Mouse (Mus musculus): ENCODE data around the gene Hyou1. TPM values are rescaled to one million over a fixed set of nuclear protein-coding genes. Genes with fewer than 3 reads are reported as not detected.

Gene Hyou1
- polyA plus RNA-seq, 1 experiment from 2014 or later: 29.6 TPM

DNA sequence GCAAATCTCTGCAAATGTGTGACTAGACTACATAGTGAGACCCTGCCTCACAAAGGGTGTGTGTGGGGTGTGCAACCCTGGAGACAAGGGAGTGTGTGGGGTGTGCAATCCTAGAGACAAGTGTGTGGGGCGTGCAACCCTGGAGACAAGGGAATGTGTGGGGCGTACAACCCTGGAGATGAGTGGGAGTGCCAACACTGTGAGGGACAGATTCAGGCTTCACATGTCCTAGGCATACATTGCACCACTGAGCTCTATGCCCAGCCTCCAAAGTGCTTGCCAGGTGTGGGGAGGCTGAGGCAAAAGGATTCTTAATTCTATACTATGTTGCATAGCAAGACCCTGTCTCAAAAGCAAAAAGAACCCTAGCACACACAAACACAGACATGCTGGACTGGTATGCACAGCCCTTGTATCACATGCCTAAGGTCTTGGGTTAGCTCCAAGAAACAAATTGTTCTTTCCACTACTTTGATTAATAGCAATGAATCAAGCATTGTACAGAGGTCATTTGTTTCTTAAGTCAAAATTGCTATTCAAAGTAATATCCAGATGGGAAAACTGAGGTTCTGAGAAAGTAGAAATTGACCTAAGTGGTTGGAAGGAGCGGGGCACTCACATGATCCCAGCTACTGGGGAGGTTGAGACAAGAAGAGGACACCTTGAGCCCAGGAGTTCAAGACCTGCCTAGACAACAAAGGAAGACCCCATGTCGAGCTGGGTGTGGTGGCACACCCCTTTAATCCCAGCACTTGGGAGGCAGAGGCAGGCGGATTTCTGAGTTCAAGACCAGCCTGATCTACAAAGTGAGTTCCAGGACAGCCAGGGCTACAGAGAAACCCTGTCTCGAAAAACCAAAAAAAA lies 33.5 kb upstream of the Hyou1 start:
- Histone ChIP-seq H3K9ac (ENCODE audit: low read depth, low read length) (no peak overlapping the region), H3K4me1 (ENCODE audit: control insufficient read depth, insufficient read depth, low read length) (peaks cover 7% of the 10 kb centered on the region), H3K4me2 (ENCODE audit: low read depth, low read length) (no peak overlapping the region), H3K9me3 (ENCODE audit: control insufficient read depth, low read length) (no peaks in the 10 kb centered on the region), H3K27me3 (replicated peaks; ENCODE audit: control insufficient read depth, insufficient read depth, low read length) (no peaks in the 10 kb centered on the region), H3K36me3 (ENCODE audit: control insufficient read depth, insufficient read depth, low read length) (peaks cover 57% of the 10 kb centered on the region), H3K27ac (replicated peaks; ENCODE audit: low read depth, low read length) (no peak overlapping the region), H3K4me3 (ENCODE audit: low read depth, low read length) (no peak overlapping the region)
- ATAC-seq (ENCODE audit: low read depth) (no peak), DNase-seq (ENCODE audit: low spot score) (no peak)
- 79% methylated on average over 6 of the region's 6 CpGs for whole genome bisulfite sequencing

DNA sequence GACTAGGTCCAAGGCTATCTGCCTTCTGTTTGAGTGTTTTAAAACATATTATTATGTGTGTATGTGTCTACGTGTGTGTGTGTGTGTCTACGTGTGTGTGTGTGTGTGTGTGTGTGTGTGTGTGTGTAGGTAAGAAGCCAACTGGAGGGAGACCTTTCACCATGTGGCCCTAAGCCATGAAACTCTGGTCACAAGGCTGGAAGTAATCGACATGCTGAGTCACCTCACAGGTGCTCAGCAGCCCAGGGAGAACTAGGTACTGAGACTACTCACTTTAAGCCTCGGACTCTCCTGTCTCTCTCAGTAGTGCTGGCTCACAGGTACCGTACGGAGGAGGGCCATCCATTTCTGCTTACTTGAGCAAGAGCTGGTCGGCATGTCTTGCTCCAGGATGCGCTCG lies 32.1 kb upstream of the Hyou1 start:
- ATAC-seq (ENCODE audit: low read depth) (no peak), DNase-seq (ENCODE audit: low spot score) (no peak)
- H3K4me3 ChIP-seq (ENCODE audit: low read depth, low read length): no peak overlapping the region
- peaks cover 59% of the 10 kb centered on the region for H3K36me3 ChIP-seq (ENCODE audit: control insufficient read depth, insufficient read depth, low read length)
- H3K27ac ChIP-seq (replicated peaks; ENCODE audit: low read depth, low read length): no peak overlapping the region
- no peaks in the 10 kb centered on the region for H3K27me3 ChIP-seq (replicated peaks; ENCODE audit: control insufficient read depth, insufficient read depth, low read length)
- WGBS: 92% methylated on average over 9 of the region's 9 CpGs
- H3K4me2 ChIP-seq (ENCODE audit: low read depth, low read length): no peak overlapping the region
- no peak overlapping the region for H3K9ac ChIP-seq (ENCODE audit: low read depth, low read length)
- H3K4me1 ChIP-seq (ENCODE audit: control insufficient read depth, insufficient read depth, low read length): peaks cover 7% of the 10 kb centered on the region
- no peaks in the 10 kb centered on the region for H3K9me3 ChIP-seq (ENCODE audit: control insufficient read depth, low read length)

DNA sequence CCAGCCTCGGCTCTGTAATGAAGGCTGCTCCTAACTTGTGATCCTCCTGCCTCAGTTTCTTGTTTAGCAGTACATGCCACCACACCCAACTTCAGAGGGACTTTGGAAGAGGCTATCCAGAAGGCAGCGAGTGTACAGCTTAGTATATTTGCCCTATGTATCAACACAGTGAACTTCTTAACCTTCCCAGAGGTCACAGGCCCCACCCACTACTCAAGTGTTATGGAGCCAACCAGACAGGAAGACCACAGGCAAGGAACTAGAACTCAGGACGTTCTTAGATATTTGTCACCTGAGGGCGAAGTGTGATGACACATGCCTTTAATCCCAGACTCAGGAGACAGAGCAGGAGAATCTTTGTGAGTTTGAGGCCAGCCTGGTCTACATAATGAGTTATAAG lies 31.7 kb upstream of the Hyou1 start:
- no peak overlapping the region for H3K4me2 ChIP-seq (ENCODE audit: low read depth, low read length)
- ATAC-seq (ENCODE audit: low read depth) (no peak), DNase-seq (ENCODE audit: low spot score) (no peak)
- H3K36me3 ChIP-seq (ENCODE audit: control insufficient read depth, insufficient read depth, low read length): peaks cover 64% of the 10 kb centered on the region
- H3K9me3 ChIP-seq (ENCODE audit: control insufficient read depth, low read length): no peaks in the 10 kb centered on the region
- 90% methylated on average over 4 of the region's 4 CpGs for WGBS
- H3K4me1 ChIP-seq (ENCODE audit: control insufficient read depth, insufficient read depth, low read length): peaks cover 7% of the 10 kb centered on the region
- no peaks in the 10 kb centered on the region for H3K27me3 ChIP-seq (replicated peaks; ENCODE audit: control insufficient read depth, insufficient read depth, low read length)
- no peak overlapping the region for H3K9ac ChIP-seq (ENCODE audit: low read depth, low read length)
- H3K4me3 ChIP-seq (ENCODE audit: low read depth, low read length): no peak overlapping the region
- no peak overlapping the region for H3K27ac ChIP-seq (replicated peaks; ENCODE audit: low read depth, low read length)

DNA sequence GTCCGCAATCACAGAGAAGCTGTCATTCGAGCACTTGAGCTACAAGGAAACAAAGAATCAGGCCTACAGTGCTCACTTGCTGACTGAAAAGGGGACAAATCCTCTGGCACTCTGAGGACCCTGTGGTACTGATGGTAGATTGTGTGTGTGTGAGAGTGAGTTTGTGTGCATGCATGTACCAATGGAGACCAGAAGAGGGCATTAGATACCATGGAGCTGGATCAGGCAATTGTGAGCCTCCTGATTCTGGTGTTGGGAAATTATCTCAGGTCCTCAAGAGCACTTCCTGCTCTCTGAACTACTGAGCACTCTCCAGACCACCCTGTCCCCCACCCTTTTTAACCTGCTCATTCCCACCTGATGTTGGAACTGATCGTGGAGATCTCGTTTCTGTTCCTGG lies 30.7 kb upstream of the Hyou1 start:
- Histone ChIP-seq H3K27ac (replicated peaks; ENCODE audit: low read depth, low read length) (no peak overlapping the region), H3K36me3 (ENCODE audit: control insufficient read depth, insufficient read depth, low read length) (peaks cover 73% of the 10 kb centered on the region), H3K27me3 (replicated peaks; ENCODE audit: control insufficient read depth, insufficient read depth, low read length) (no peaks in the 10 kb centered on the region), H3K4me2 (ENCODE audit: low read depth, low read length) (no peak overlapping the region), H3K9me3 (ENCODE audit: control insufficient read depth, low read length) (no peaks in the 10 kb centered on the region), H3K9ac (ENCODE audit: low read depth, low read length) (no peak overlapping the region), H3K4me3 (ENCODE audit: low read depth, low read length) (no peak overlapping the region), H3K4me1 (ENCODE audit: control insufficient read depth, insufficient read depth, low read length) (no peaks in the 10 kb centered on the region)
- 98% methylated on average over 4 of the region's 4 CpGs for WGBS
- DNase-seq (ENCODE audit: low spot score): no peak
- ATAC-seq (ENCODE audit: low read depth): no peak

DNA sequence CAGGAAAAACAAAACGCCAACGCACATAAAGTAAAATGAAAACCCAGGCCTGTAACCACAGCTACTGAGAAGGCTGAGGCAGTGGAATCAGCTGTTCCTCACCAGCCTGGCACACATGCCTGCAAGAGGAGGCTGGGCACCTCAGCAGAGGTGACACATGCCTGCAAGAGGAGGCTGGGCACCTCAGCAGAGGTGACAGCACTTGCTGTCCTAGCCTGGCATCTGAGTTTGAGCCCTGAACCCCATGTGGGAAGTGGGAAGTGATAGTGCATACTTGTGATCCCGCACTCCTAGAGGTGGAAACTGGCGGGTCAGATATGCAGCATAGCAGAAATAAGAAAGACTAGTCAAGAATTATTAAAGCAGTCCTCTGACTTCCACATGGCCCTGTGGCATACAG lies 27.9 kb upstream of the Hyou1 start:
- Histone ChIP-seq H3K4me2 (ENCODE audit: low read depth, low read length) (no peak overlapping the region), H3K9ac (ENCODE audit: low read depth, low read length) (no peak overlapping the region), H3K27ac (replicated peaks; ENCODE audit: low read depth, low read length) (no peak overlapping the region), H3K4me3 (ENCODE audit: low read depth, low read length) (no peak overlapping the region), H3K9me3 (ENCODE audit: control insufficient read depth, low read length) (no peaks in the 10 kb centered on the region), H3K36me3 (ENCODE audit: control insufficient read depth, insufficient read depth, low read length) (peaks cover 97% of the 10 kb centered on the region), H3K4me1 (ENCODE audit: control insufficient read depth, insufficient read depth, low read length) (no peaks in the 10 kb centered on the region), H3K27me3 (replicated peaks; ENCODE audit: control insufficient read depth, insufficient read depth, low read length) (no peaks in the 10 kb centered on the region)
- 91% methylated on average over 4 of the region's 4 CpGs for WGBS
- ATAC-seq (ENCODE audit: low read depth): no peak
- no peak for DNase-seq (ENCODE audit: low spot score)

DNA sequence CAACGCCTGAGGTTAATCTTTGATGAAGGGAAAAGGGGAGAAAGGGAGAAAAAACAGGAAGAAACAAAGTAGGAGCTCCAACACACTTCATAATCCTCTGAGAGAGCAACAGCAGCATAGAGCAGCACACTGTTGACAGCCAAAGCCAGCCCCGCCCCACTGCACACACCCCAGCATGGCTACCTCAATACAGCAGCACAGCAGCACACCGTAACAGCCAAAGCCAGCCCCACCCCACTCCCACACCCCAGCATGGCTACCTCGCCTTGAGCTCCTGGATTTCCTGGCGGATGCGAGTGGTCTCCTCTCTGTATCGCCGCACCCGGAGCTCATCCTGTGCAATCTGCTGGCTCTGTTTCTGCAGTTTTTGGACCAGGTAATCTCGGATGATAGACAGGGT lies 27.0 kb upstream of the Hyou1 start:
- no peaks in the 10 kb centered on the region for H3K27me3 ChIP-seq (replicated peaks; ENCODE audit: control insufficient read depth, insufficient read depth, low read length)
- DNase-seq (ENCODE audit: low spot score) (no peak), ATAC-seq (ENCODE audit: low read depth) (no peak)
- peaks cover 97% of the 10 kb centered on the region for H3K36me3 ChIP-seq (ENCODE audit: control insufficient read depth, insufficient read depth, low read length)
- H3K4me3 ChIP-seq (ENCODE audit: low read depth, low read length): no peak overlapping the region
- 94% methylated on average over 9 of the region's 10 CpGs for WGBS
- no peak overlapping the region for H3K4me2 ChIP-seq (ENCODE audit: low read depth, low read length)
- H3K9me3 ChIP-seq (ENCODE audit: control insufficient read depth, low read length): no peaks in the 10 kb centered on the region
- H3K27ac ChIP-seq (replicated peaks; ENCODE audit: low read depth, low read length): no peak overlapping the region
- no peaks in the 10 kb centered on the region for H3K4me1 ChIP-seq (ENCODE audit: control insufficient read depth, insufficient read depth, low read length)
- no peak overlapping the region for H3K9ac ChIP-seq (ENCODE audit: low read depth, low read length)

DNA sequence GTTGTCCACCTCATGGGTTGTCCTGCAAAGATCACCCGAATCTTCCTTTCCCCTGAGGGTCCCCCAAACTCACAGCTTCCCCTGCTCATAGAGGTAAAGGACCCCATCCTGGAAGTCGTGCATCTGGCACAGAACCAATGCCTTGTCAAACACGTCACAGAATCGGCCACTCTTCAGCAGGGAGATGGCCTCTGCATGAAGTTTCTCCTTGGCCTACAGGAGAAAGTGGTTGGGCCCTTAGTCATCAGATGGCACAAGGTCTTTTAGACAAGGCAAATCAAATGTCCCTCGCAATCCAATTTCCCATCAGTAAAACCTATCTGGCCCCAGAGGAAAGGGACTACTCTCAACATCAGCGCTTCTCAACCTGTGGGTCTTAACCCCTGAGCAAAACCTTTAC lies 26.1 kb upstream of the Hyou1 start:
- Histone ChIP-seq H3K36me3 (ENCODE audit: control insufficient read depth, insufficient read depth, low read length) (peaks cover 93% of the 10 kb centered on the region), H3K4me3 (ENCODE audit: low read depth, low read length) (no peak overlapping the region), H3K4me1 (ENCODE audit: control insufficient read depth, insufficient read depth, low read length) (no peaks in the 10 kb centered on the region), H3K9ac (ENCODE audit: low read depth, low read length) (no peak overlapping the region), H3K27ac (replicated peaks; ENCODE audit: low read depth, low read length) (no peak overlapping the region), H3K4me2 (ENCODE audit: low read depth, low read length) (no peak overlapping the region), H3K27me3 (replicated peaks; ENCODE audit: control insufficient read depth, insufficient read depth, low read length) (no peaks in the 10 kb centered on the region), H3K9me3 (ENCODE audit: control insufficient read depth, low read length) (no peaks in the 10 kb centered on the region)
- ATAC-seq (ENCODE audit: low read depth) (no peak), DNase-seq (ENCODE audit: low spot score) (no peak)
- WGBS: 96% methylated on average over 6 of the region's 6 CpGs

DNA sequence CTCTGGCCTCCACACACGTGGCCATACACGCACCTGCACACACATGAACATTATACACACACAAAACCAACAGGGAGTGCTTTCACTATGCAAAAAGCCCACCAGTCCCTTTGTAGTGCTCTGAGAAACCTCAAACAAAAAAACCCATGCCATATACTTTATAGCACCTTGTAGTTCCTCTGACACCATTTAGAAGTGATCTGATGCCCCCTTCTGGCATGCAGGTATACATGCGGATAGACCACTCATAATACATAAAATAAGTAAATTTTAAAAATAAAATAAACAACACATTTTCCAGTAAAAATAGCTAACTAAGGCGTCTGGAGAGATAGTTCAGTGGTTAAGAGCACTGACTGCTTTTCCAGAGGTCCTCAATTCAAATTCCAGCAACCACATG lies 22.1 kb upstream of the Hyou1 start:
- H3K9me3 ChIP-seq (ENCODE audit: control insufficient read depth, low read length): no peaks in the 10 kb centered on the region
- peaks cover 5% of the 10 kb centered on the region; the same call in 1 of the 2 replicates for H3K4me1 ChIP-seq (ENCODE audit: control insufficient read depth, insufficient read depth, low read length)
- no peak overlapping the region for H3K4me3 ChIP-seq (ENCODE audit: low read depth, low read length)
- H3K36me3 ChIP-seq (ENCODE audit: control insufficient read depth, insufficient read depth, low read length): peaks cover 70% of the 10 kb centered on the region
- H3K27me3 ChIP-seq (replicated peaks; ENCODE audit: control insufficient read depth, insufficient read depth, low read length): no peaks in the 10 kb centered on the region
- 82% methylated on average over 4 of the region's 4 CpGs for WGBS
- no peak overlapping the region for H3K4me2 ChIP-seq (ENCODE audit: low read depth, low read length)
- H3K27ac ChIP-seq (replicated peaks; ENCODE audit: low read depth, low read length): no peak overlapping the region
- DNase-seq (ENCODE audit: low spot score): peak; percentile 66
- no peak overlapping the region for H3K9ac ChIP-seq (ENCODE audit: low read depth, low read length)
- ATAC-seq (ENCODE audit: low read depth): no peak

Measured in embryonic facial prominence, embryonic 14.5 days (tissue).